Mouse (Mus musculus): Measurements from ENCODE around the gene Bach1. TPM values are rescaled to one million over a fixed set of nuclear protein-coding genes. Genes with fewer than 3 reads are reported as not detected.
A peak's percentile ranks its signal among the peaks of the same experiment; 100 is the strongest.

The Bach1 gene
- total and polyA plus RNA-seq, 2 experiments from 2014 or later = 13.1 to 34.2 TPM

DNA sequence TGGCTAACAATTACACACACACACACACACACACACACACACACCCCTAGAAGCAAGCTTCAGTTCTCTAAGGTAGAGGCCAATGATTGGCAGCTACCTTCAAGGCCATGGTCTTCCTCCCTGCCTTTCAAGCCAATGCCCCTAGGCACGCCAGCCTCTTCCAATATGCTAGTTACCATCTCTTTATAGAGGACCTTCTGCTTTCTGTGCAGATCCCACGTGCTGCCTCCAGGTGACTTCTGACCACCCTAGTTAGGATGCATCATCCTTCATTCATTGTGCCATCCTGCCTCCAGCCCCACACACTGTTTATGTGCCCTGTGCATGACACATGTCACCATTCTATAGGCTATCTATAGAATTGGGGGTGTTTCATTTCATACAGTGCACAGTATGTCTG, 45.6 kb downstream of the Bach1 start:
- ATAC-seq (no peak), DNase-seq (ENCODE audit: low spot score) (no peak)
- H3K27me3 ChIP-seq (ENCODE audit: insufficient read depth, low read length) = no peaks in the 10 kb centered on the region
- H3K9ac ChIP-seq (replicated peaks; ENCODE audit: low read length) = no peak overlapping the region
- H3K4me1 ChIP-seq (ENCODE audit: insufficient read depth, low read length) = no peaks in the 10 kb centered on the region
- no peak for TF ChIP-seq CTCF (IDR thresholded peaks at IDR 0.05; ENCODE audit: low read depth)
- H3K4me2 ChIP-seq (ENCODE audit: low read depth, low read length) = no peak overlapping the region
- no peak overlapping the region for H3K27ac ChIP-seq
- H3K4me3 ChIP-seq (ENCODE audit: low read length) = no peak overlapping the region
- no peaks in the 10 kb centered on the region for H3K9me3 ChIP-seq (ENCODE audit: low read length)
- WGBS = 81% methylated on average over 2 of the region's 2 CpGs
- H3K36me3 ChIP-seq (ENCODE audit: insufficient read depth, low read length) = no peaks in the 10 kb centered on the region

DNA sequence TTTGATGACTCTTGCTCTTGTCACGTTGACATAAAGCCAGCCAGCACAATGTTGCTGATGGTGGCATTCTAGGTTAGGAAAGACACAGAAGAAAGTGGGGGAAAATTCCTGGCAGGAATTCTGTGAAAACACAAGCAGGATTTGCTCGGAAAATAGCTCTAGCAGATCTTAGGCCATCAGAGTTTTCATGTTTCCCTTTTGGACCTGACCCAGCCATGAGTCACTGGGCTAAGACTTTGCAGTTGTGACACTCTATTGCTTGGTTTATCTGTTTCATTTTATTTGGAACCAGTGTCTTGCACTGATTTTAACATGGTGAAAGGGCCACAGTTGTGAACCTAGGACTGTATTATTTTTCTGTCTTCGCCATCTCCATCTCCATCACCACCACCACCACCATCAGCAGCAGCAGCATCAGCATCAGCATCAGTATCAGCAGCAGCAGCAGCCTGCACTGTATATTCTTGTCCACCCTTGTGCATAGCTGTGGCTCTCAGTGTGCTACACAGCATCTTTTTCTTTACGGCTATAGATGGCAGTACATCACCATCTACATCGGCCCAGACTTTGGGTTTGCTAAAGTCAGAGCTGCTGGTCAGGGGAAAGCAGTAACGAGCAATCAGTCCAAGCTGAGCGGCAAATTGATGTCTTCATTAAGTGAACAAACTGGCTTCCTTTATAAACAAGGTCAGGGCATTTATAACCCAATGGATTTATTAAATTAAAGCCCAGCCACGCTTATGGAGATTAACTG, 46.6 kb downstream of the Bach1 start:
- peak; percentile 56 for TF ChIP-seq CTCF (IDR thresholded peaks at IDR 0.05; ENCODE audit: low read depth)
- Histone ChIP-seq H3K36me3 (ENCODE audit: insufficient read depth, low read length) (no peaks in the 10 kb centered on the region), H3K4me2 (ENCODE audit: low read depth, low read length) (no peak overlapping the region), H3K9me3 (ENCODE audit: low read length) (no peaks in the 10 kb centered on the region), H3K4me1 (ENCODE audit: insufficient read depth, low read length) (no peaks in the 10 kb centered on the region), H3K27me3 (ENCODE audit: insufficient read depth, low read length) (no peaks in the 10 kb centered on the region), H3K4me3 (ENCODE audit: low read length) (no peak overlapping the region), H3K9ac (replicated peaks; ENCODE audit: low read length) (no peak overlapping the region), H3K27ac (no peak overlapping the region)
- DNase-seq (ENCODE audit: low spot score) (peak; percentile 56), ATAC-seq (0 out of 2 replicates have a peak, but pooled peaks have one; percentile 60)
- 62% methylated on average over 8 of the region's 8 CpGs for WGBS

DNA sequence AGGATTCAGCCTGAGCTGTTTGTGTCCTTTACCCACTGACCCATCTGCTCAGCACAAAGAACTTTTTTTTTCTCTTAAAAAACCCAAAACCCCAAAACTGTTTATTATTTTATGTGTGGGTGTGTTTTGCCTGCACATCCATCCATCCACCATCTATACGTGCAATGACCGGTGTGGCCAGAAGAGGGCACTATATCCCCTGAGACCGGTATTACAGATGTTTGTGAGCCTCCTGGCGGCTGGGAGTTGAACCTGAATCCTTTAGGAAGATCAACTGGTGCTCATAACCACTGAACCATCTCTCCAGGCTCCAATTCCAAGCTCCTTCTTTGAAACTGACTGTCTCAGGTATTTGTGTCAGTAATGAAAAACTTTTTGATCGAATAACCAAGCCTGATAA, 48.0 kb downstream of the Bach1 start:
- Histone ChIP-seq H3K4me1 (ENCODE audit: insufficient read depth, low read length) (no peaks in the 10 kb centered on the region), H3K27ac (no peak overlapping the region), H3K4me3 (ENCODE audit: low read length) (no peak overlapping the region), H3K9me3 (ENCODE audit: low read length) (no peaks in the 10 kb centered on the region), H3K36me3 (ENCODE audit: insufficient read depth, low read length) (no peaks in the 10 kb centered on the region), H3K9ac (replicated peaks; ENCODE audit: low read length) (no peak overlapping the region), H3K27me3 (ENCODE audit: insufficient read depth, low read length) (no peaks in the 10 kb centered on the region), H3K4me2 (ENCODE audit: low read depth, low read length) (no peak overlapping the region)
- TF ChIP-seq CTCF (IDR thresholded peaks at IDR 0.05; ENCODE audit: low read depth) = peak; percentile 84
- no peak for ATAC-seq
- 24% methylated on average over 5 of the region's 5 CpGs for whole genome bisulfite sequencing
- DNase-seq (ENCODE audit: low spot score) = peak; percentile 69

DNA sequence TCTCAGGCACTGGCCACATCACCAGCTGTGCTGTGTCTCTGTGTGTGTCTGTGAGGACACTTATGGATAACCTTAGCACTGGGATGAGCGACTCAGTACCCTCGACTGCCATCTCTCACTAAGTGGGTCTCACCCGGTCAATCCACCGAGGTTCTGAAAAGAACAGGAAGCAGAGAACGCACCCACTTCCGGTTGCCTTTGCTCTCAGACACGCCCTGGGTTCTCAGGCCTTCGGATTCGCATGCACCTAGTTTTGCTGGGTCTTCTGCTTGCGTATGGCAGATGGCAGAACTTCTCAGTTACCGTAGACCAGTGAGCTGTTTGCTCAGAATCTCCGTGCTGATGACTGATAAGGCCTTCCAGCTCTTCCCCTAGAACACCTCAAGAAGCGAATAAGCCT, 52.5 kb downstream of the Bach1 start:
- DNase-seq (ENCODE audit: low spot score) (no peak), ATAC-seq (no peak)
- 96% methylated on average over 13 of the region's 13 CpGs for WGBS
- Histone ChIP-seq H3K36me3 (ENCODE audit: insufficient read depth, low read length) (no peaks in the 10 kb centered on the region), H3K27me3 (ENCODE audit: insufficient read depth, low read length) (no peaks in the 10 kb centered on the region), H3K9me3 (ENCODE audit: low read length) (no peaks in the 10 kb centered on the region), H3K4me3 (ENCODE audit: low read length) (no peak overlapping the region), H3K9ac (replicated peaks; ENCODE audit: low read length) (no peak overlapping the region), H3K4me2 (ENCODE audit: low read depth, low read length) (no peak overlapping the region), H3K27ac (no peak overlapping the region), H3K4me1 (ENCODE audit: insufficient read depth, low read length) (no peaks in the 10 kb centered on the region)
- TF ChIP-seq CTCF (IDR thresholded peaks at IDR 0.05; ENCODE audit: low read depth) = no peak

DNA sequence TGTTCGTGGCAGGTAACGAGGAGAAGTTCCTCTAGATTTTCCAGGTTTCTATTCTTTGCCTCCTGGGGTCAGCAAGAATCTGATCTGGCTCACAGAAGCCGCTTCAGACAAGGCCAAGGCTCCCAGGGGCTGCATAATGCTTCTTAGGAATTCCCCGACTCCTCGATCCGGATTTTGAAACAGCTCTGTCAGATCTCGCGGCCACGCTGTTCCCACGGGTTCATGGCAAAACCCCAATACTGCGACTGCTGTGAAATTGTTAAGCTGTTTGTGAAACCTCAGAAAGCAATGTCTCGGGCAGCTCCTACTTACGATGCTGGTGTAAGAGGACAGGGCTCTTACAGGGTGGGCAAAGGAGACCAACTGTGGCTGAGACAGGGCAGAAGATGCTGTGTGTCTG, 53.7 kb downstream of the Bach1 start:
- 39% methylated on average over 13 of the region's 13 CpGs for WGBS
- Histone ChIP-seq H3K4me2 (ENCODE audit: low read depth, low read length) (0 out of 2 replicates have a peak overlapping the region, but pooled peaks have one; percentile 18), H3K27ac (no peak overlapping the region), H3K4me3 (ENCODE audit: low read length) (no peak overlapping the region), H3K36me3 (ENCODE audit: insufficient read depth, low read length) (no peaks in the 10 kb centered on the region), H3K9me3 (ENCODE audit: low read length) (no peaks in the 10 kb centered on the region), H3K9ac (replicated peaks; ENCODE audit: low read length) (no peak overlapping the region), H3K4me1 (ENCODE audit: insufficient read depth, low read length) (no peaks in the 10 kb centered on the region), H3K27me3 (ENCODE audit: insufficient read depth, low read length) (no peaks in the 10 kb centered on the region)
- peak; percentile 49 for DNase-seq (ENCODE audit: low spot score)
- ATAC-seq = 0 out of 2 replicates have a peak, but pooled peaks have one; percentile 32
- TF ChIP-seq CTCF (IDR thresholded peaks at IDR 0.05; ENCODE audit: low read depth) = no peak

DNA sequence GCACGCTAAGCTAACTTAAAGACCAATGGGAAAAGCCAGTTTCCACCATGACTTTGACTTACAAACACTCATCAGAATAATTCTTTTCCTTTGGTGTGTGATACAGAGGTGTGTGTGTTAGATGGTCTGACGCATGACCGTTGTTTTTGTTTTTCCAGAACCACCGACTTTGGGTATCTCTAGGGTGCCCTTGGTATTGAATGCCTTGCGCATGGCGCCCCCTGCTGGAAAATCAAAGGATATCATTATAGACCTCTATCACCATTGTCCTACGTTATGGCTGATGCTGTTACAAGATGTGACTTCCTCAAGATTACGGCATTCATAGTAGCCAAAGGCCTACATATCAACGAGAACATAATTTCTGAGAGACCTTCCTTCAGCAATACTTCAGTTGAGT, 56.1 kb downstream of the Bach1 start:
- DNase-seq (ENCODE audit: low spot score) = peak; percentile 60
- no peak overlapping the region for H3K4me3 ChIP-seq (ENCODE audit: low read length)
- no peak overlapping the region for H3K9ac ChIP-seq (replicated peaks; ENCODE audit: low read length)
- H3K27me3 ChIP-seq (ENCODE audit: insufficient read depth, low read length) = no peaks in the 10 kb centered on the region
- no peak overlapping the region for H3K27ac ChIP-seq
- no peaks in the 10 kb centered on the region for H3K36me3 ChIP-seq (ENCODE audit: insufficient read depth, low read length)
- H3K9me3 ChIP-seq (ENCODE audit: low read length) = no peaks in the 10 kb centered on the region
- ATAC-seq = peak; percentile 51; the same call in 1 of the 2 replicates
- H3K4me2 ChIP-seq (ENCODE audit: low read depth, low read length) = no peak overlapping the region
- TF ChIP-seq CTCF (IDR thresholded peaks at IDR 0.05; ENCODE audit: low read depth) = peak; percentile 55
- no peaks in the 10 kb centered on the region for H3K4me1 ChIP-seq (ENCODE audit: insufficient read depth, low read length)
- 72% methylated on average over 9 of the region's 9 CpGs for WGBS

DNA sequence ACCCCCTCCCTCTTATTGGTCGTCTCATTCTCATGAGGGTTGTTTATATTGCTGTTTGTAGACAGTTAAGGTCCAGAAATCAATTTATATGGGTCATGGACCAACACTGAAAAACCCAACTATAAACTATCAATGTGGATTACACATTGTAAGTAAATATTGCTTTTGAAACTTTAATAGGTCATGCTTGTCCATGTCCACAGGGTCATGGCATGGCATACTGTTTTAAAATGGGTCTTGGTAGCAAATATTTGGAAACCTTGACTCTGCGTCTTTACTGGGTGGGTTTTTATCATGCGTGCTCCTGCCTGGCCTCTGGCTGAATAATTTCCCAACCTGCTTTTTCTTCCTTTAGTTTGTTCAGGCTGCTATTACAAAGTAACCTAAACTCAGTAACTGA, 57.2 kb downstream of the Bach1 start:
- no peak for DNase-seq (ENCODE audit: low spot score)
- no peak for TF ChIP-seq CTCF (IDR thresholded peaks at IDR 0.05; ENCODE audit: low read depth)
- no peaks in the 10 kb centered on the region for H3K27me3 ChIP-seq (ENCODE audit: insufficient read depth, low read length)
- H3K27ac ChIP-seq = no peak overlapping the region
- H3K4me3 ChIP-seq (ENCODE audit: low read length) = no peak overlapping the region
- no peak for ATAC-seq
- H3K4me1 ChIP-seq (ENCODE audit: insufficient read depth, low read length) = no peaks in the 10 kb centered on the region
- 90% methylated on average over 3 of the region's 3 CpGs for WGBS
- H3K4me2 ChIP-seq (ENCODE audit: low read depth, low read length) = no peak overlapping the region
- no peaks in the 10 kb centered on the region for H3K36me3 ChIP-seq (ENCODE audit: insufficient read depth, low read length)
- H3K9ac ChIP-seq (replicated peaks; ENCODE audit: low read length) = no peak overlapping the region
- H3K9me3 ChIP-seq (ENCODE audit: low read length) = no peaks in the 10 kb centered on the region

Measured in hindbrain, postnatal 0 days (tissue).